Mouse (Mus musculus) small intestine, adult 2 months (tissue): Measurements from ENCODE around the gene Cckbr. TPM values are rescaled to one million over a fixed set of nuclear protein-coding genes. Genes with fewer than 3 reads are reported as not detected.
"Not testable (repeated sequence)": the region's sequence is repeated elsewhere in the genome, so short reads cannot be mapped to it uniquely, and the experiment has no call there.

Source experiments
- H3K27ac ChIP-seq: fragments of 200-500 bp; 2 replicates; pipeline ENCODE4 v1.5.1; 2012; ENCODE audit warnings: low read depth, low read length, control low read depth, inconsistent platforms; ENCODE audit not compliant: insufficient read depth
- H3K27me3 ChIP-seq: fragments of 200-500 bp; 2 replicates; pipeline ENCODE4 v1.6.1; 2012; ENCODE audit warnings: mild to moderate bottlenecking, moderate library complexity, low read length, inconsistent platforms; ENCODE audit not compliant: control insufficient read depth, insufficient read depth
- H3K36me3 ChIP-seq: fragments of 200-500 bp; 2 replicates; pipeline ENCODE4 v1.6.1; 2012; ENCODE audit warnings: mild to moderate bottlenecking, low read length, control low read depth, inconsistent platforms; ENCODE audit not compliant: control insufficient read depth, insufficient read depth
- H3K4me1 ChIP-seq: fragments of 200-500 bp; 2 replicates; pipeline ENCODE4 v1.6.1; 2012; ENCODE audit warnings: low read length, inconsistent platforms, mixed read lengths; ENCODE audit not compliant: control insufficient read depth, insufficient read depth, insufficient read length
- H3K4me3 ChIP-seq: fragments of 200-500 bp; 2 replicates; pipeline ENCODE4 v1.5.1; 2012; ENCODE audit warnings: low read depth, mild to moderate bottlenecking, control low read depth, inconsistent platforms, low read length, moderate library complexity
- CTCF ChIP-seq: fragments of 200-500 bp; IDR thresholded peaks from 2 replicates; pipeline ENCODE4 v1.5.1; 2012; ENCODE audit warnings: low read depth, mild to moderate bottlenecking, control low read depth, inconsistent platforms, low read length, moderate library complexity, mixed read lengths; ENCODE audit not compliant: insufficient replicate concordance, insufficient read length; ENCODE audit errors: extremely low read depth
- POLR2A ChIP-seq: fragments of 200-500 bp; IDR thresholded peaks from 2 replicates; pipeline ENCODE4 v1.6.1; 2012; ENCODE audit warnings: low read depth, mild to moderate bottlenecking, control low read depth, inconsistent platforms, low read length, moderate library complexity
- WGBS: fragments of 180-500 bp; shearing (Covaris S2); methylation state at CpG from one replicate; pipeline ENCODE4 v1.1.7; 2018; 5-methylcytosine and 5-hydroxymethylcytosine counted together
- polyA plus RNA-seq: library from polyadenylated mRNA; depleted of rRNA; stranded (reverse); fragments of >200 nt; gene quantifications from 2 replicates; pipeline ENCODE4 v1.2.3, GENCODE M21; 2012

Gene Cckbr
- polyA plus RNA-seq, 1 experiment, result 0.04 TPM

GRCm38 (mm10) chr7:105399058-105399934 lies 26.2 kb upstream of the Cckbr start:
- TF ChIP-seq CTCF, result no peak
- no peak for TF ChIP-seq POLR2A
- Histone ChIP-seq H3K27me3 (no peaks in the 10 kb centered on the region), H3K4me1 (peaks cover 6% of the 10 kb centered on the region; the same call in 1 of the 2 replicates), H3K36me3 (no peaks in the 10 kb centered on the region; the same call in 1 of the 2 replicates), H3K4me3 (peak overlapping the region; percentile 81), H3K27ac (peak overlapping the region; percentile 62)
- 2% methylated on average over 25 of the region's 25 CpGs for WGBS

- H3K36me3 ChIP-seq, result no peaks in the 10 kb centered on the region
- TF ChIP-seq CTCF (no peak), POLR2A (peak; percentile 56)
- peaks cover 4% of the 10 kb centered on the region; the same call in 1 of the 2 replicates for H3K4me1 ChIP-seq
- WGBS, result under 1% methylated on average over 55 of the region's 55 CpGs
- H3K4me3 ChIP-seq, result peak within 1 kb of the TSS; percentile 81
- H3K27ac ChIP-seq, result peak within 1 kb of the TSS; percentile 62
- no peaks in the 10 kb centered on the region for H3K27me3 ChIP-seq
Measured at GRCm38 (mm10) chr7:105399935-105400624, 25.5 kb upstream of the Cckbr start, which contains the start of gene Fam160a2. TSS of gene Fam160a2 (minus strand) at chr7:105400054.

GRCm38 (mm10) chr7:105404268-105404667 lies 21.3 kb upstream of the Cckbr start, which contains the start of gene Cnga4:
TSS of gene Cnga4 (plus strand) at chr7:105404568.
- Histone ChIP-seq H3K4me3 (no peak within 1 kb of the TSS), H3K36me3 (no peaks in the 10 kb centered on the region), H3K4me1 (no peaks in the 10 kb centered on the region), H3K27ac (no peak within 1 kb of the TSS), H3K27me3 (no peaks in the 10 kb centered on the region)
- TF ChIP-seq CTCF, result no peak
- 80% methylated on average over 5 of the region's 5 CpGs for WGBS

GRCm38 (mm10) chr7:105406322-105406721 lies 19.2 kb upstream of the Cckbr start:
- WGBS, result 56% methylated on average over 1 of the region's 1 CpGs
- TF ChIP-seq CTCF (no peak), POLR2A (no peak)
- H3K27me3 ChIP-seq, result no peaks in the 10 kb centered on the region
- H3K4me3 ChIP-seq, result no peak overlapping the region
- H3K4me1 ChIP-seq, result no peaks in the 10 kb centered on the region
- no peak overlapping the region for H3K27ac ChIP-seq
- H3K36me3 ChIP-seq, result no peaks in the 10 kb centered on the region

- not testable (repeated sequence) for H3K4me3 ChIP-seq, H3K27ac ChIP-seq, H3K27me3 ChIP-seq, H3K4me1 ChIP-seq, H3K36me3 ChIP-seq
- peak; percentile 95; the same call in 1 of the 2 replicates for TF ChIP-seq CTCF
- WGBS, result 50% methylated on average over 8 of the region's 8 CpGs
Measured at GRCm38 (mm10) chr7:105411874-105412632, 13.5 kb upstream of the Cckbr start.

- Histone ChIP-seq H3K27me3 (no peaks in the 10 kb centered on the region), H3K4me3 (no peak overlapping the region), H3K27ac (no peak overlapping the region), H3K4me1 (no peaks in the 10 kb centered on the region), H3K36me3 (no peaks in the 10 kb centered on the region)
- TF ChIP-seq POLR2A (no peak), CTCF (no peak)
- WGBS, result 52% methylated on average over 6 of the region's 6 CpGs
Measured at GRCm38 (mm10) chr7:105414385-105414784, 11.1 kb upstream of the Cckbr start.

GRCm38 (mm10) chr7:105416529-105416928 lies 9.0 kb upstream of the Cckbr start:
- no peak overlapping the region for H3K27ac ChIP-seq
- WGBS, result 81% methylated on average over 7 of the region's 7 CpGs

More at GRCm38 (mm10) chr7:105416529-105416928, 9.0 kb upstream of the Cckbr start:
- no peaks in the 10 kb centered on the region for H3K4me1 ChIP-seq
- H3K27me3 ChIP-seq, result no peaks in the 10 kb centered on the region
- TF ChIP-seq POLR2A (no peak), CTCF (no peak)
- H3K4me3 ChIP-seq, result no peak overlapping the region
- no peaks in the 10 kb centered on the region for H3K36me3 ChIP-seq
